Mouse (Mus musculus) heart, embryonic 16.5 days (tissue): ENCODE results near the gene Sertad4. TPM values are rescaled to one million over a fixed set of nuclear protein-coding genes. Genes with fewer than 3 reads are reported as not detected.

Source experiments
- ATAC-seq: fragments of 200-750 bp; cut with Nextera tagmentation; replicated peaks from 2 replicates; pipeline ENCODE4 v1.8.0; 2017; ENCODE audit warnings: moderate number of reproducible peaks; ENCODE audit not compliant: insufficient read depth, low FRiP score; ENCODE audit errors: extremely low read depth
- H3K27ac ChIP-seq: fragments of 300-500 bp; sonication (generic); 2 replicates; pipeline ENCODE4 v1.5.1; 2014; ENCODE audit warnings: mild to moderate bottlenecking, low read length, control low read depth, moderate library complexity
- H3K27me3 ChIP-seq: fragments of 300-500 bp; sonication (generic); 2 replicates; pipeline ENCODE4 v1.6.1; 2014; ENCODE audit warnings: low read length, mixed read lengths; ENCODE audit not compliant: control insufficient read depth, insufficient read depth
- H3K36me3 ChIP-seq: fragments of 300-500 bp; sonication (generic); 2 replicates; pipeline ENCODE4 v1.6.1; 2014; ENCODE audit not compliant: control insufficient read depth, insufficient read depth
- H3K4me1 ChIP-seq: fragments of 300-500 bp; sonication (generic); 2 replicates; pipeline ENCODE4 v1.6.1; 2014; ENCODE audit warnings: low read length, mixed read lengths; ENCODE audit not compliant: control insufficient read depth, insufficient read depth
- H3K4me2 ChIP-seq: fragments of 300-500 bp; sonication (generic); 2 replicates; pipeline ENCODE4 v1.6.1; 2014; ENCODE audit warnings: low read depth, mild to moderate bottlenecking, control low read depth, low read length
- H3K4me3 ChIP-seq: fragments of 300-500 bp; sonication (generic); 2 replicates; pipeline ENCODE4 v1.5.1; 2014; ENCODE audit warnings: mild to moderate bottlenecking, control low read depth, low read length
- H3K9ac ChIP-seq: fragments of 300-500 bp; sonication (generic); 2 replicates; pipeline ENCODE4 v1.6.1; 2014; ENCODE audit warnings: low read length, control low read depth
- H3K9me3 ChIP-seq: fragments of 300-500 bp; sonication (generic); replicated peaks from 2 replicates; pipeline ENCODE4 v1.6.1; 2016; ENCODE audit warnings: low read length; ENCODE audit not compliant: control insufficient read depth
- WGBS: fragments of 180-500 bp; shearing (Covaris S2); extraction: QIAGEN DNeasy Blood & Tissue Kit; methylation state at CpG from one replicate; pipeline ENCODE4 v1.1.7; 2014; 5-methylcytosine and 5-hydroxymethylcytosine counted together
- polyA plus RNA-seq: library from polyadenylated mRNA; unstranded; fragments of >200 nt; fragmentation: Nextera tagmentation; extraction: Ambion mirVana; gene quantifications from 2 replicates; pipeline ENCODE4 v1.2.1, GENCODE M21; 2015

The Sertad4 gene
- polyA plus RNA-seq, 1 experiment from 2014 or later = 9.4 TPM

DNA sequence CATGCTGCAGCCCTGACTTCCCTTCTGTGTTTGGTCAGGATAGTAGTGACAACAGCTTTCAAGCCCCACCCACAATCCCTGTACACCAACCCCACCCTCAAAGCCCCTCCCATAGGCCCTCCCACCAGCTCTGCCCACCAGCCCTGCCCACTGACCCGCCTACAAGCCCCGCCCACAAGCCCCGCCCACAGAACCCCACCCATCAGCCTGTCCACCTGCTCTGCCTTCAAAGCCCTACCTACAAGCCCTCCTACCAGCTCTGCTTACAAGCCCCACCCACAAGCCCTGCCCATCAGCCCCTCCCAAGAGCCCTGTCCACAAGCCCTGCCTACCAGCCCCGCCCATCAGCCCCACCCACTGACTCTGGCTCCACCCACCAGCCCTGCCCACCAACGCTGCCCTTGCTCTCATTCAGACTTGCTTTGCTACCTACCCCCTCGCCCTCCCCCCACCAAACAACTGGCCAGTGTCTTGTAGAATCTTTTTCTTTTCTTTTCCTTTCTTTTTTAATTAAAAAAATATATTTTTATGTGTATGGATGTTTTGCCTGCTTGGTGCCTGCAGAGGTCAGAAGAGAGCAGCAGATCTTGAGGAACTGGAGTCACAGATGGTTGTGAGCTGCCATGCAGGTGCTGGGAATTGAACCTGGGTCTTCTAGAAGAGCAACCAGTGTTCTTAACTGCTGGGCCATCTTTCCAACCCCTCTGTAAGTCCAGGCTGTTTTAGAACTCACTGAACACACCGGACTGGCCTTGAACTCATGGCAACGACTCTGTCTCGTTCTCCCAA, 60.4 kb downstream of the Sertad4 start:
- Histone ChIP-seq H3K4me3 (no peak overlapping the region), H3K4me1 (peaks cover 34% of the 10 kb centered on the region), H3K9ac (no peak overlapping the region), H3K27ac (no peak overlapping the region), H3K27me3 (no peaks in the 10 kb centered on the region), H3K4me2 (no peak overlapping the region), H3K9me3 (peaks cover 6% of the 10 kb centered on the region), H3K36me3 (no peaks in the 10 kb centered on the region)
- 58% methylated on average over 9 of the region's 9 CpGs for WGBS
- ATAC-seq = no peak

Other genes with a start within 250 kb of the Sertad4 start
- gene Hhat, start 84.5 kb downstream of the Sertad4 start, polyA plus RNA-seq = 5.6 and 6.7 TPM in 2 replicates
- gene Syt14, start 180.0 kb upstream of the Sertad4 start, polyA plus RNA-seq = 0.24 and 0.34 TPM in 2 replicates